Comparison of ENCODE assay signal across 23 mouse cellular contexts in genomic region chr3:100530919-100531318, GRCm38 (mm10).
"Had no signal": no experiment of that assay in that cellular context is flagged by ENCODE, and none has a peak within 500 bp of the region (broad histone marks: within the 10 kb centered on the region; RNA-seq: fewer than 3 reads in every experiment).

No protein-coding gene starts in this region.

- H3K36me3 ChIP-seq: heart, embryonic 10.5 days; heart, embryonic 12.5 days; hindbrain, embryonic 10.5 days; hindbrain, embryonic 12.5 days; limb, embryonic 13.5 days; limb, embryonic 15.5 days; liver, embryonic 13.5 days had no signal

- H3K4me1 ChIP-seq: heart, embryonic 10.5 days; heart, embryonic 12.5 days; hindbrain, embryonic 12.5 days; limb, embryonic 13.5 days had no signal

- H3K4me2 ChIP-seq: heart, embryonic 12.5 days; hindbrain, embryonic 12.5 days; hindbrain, embryonic 14.5 days; limb, embryonic 13.5 days; limb, embryonic 15.5 days; liver, embryonic 11.5 days; liver, embryonic 13.5 days had no signal

- DNase-seq: gastrocnemius, adult 2 months; gastrocnemius, postnatal 10 days; gastrocnemius, postnatal 25 days; heart, postnatal 10 days; heart, postnatal 4 days; kidney, adult 11 months; kidney, adult 8-10 months; kidney, postnatal 10 days; kidney, postnatal 25 days; kidney, postnatal 4 days; liver, embryonic 13.5 days had no signal

- H3K9me3 ChIP-seq: heart, embryonic 10.5 days; heart, embryonic 12.5 days; hindbrain, embryonic 10.5 days; hindbrain, embryonic 12.5 days; limb, embryonic 13.5 days; limb, embryonic 15.5 days; liver, embryonic 13.5 days had no signal

- H3K4me3 ChIP-seq: gastrocnemius, adult 2 months; heart, embryonic 10.5 days; heart, embryonic 12.5 days; hindbrain, embryonic 10.5 days; hindbrain, embryonic 12.5 days; layer of hippocampus, adult 2 months; left cerebral cortex, adult 2 months; limb, embryonic 13.5 days; limb, embryonic 15.5 days; liver, embryonic 13.5 days had no signal

- ATAC-seq: hindbrain, embryonic 16.5 days; intestine, embryonic 16.5 days had no signal

- H3K27ac ChIP-seq: gastrocnemius, adult 2 months; heart, embryonic 10.5 days; hindbrain, embryonic 10.5 days; hindbrain, embryonic 12.5 days; hindbrain, embryonic 14.5 days; layer of hippocampus, adult 2 months; left cerebral cortex, adult 2 months; limb, embryonic 13.5 days; limb, embryonic 15.5 days; liver, embryonic 13.5 days had no signal

- H3K27me3 ChIP-seq: heart, embryonic 12.5 days; hindbrain, embryonic 12.5 days; limb, embryonic 13.5 days; limb, embryonic 15.5 days had no signal

- H3K9ac ChIP-seq: heart, embryonic 12.5 days; hindbrain, embryonic 12.5 days; hindbrain, embryonic 14.5 days; limb, embryonic 13.5 days; limb, embryonic 15.5 days; liver, embryonic 13.5 days had no signal
